In genomic region chr11:36535591-36535990, GRCm38 (mm10) we compare ENCODE assay signal across 18 mouse cellular contexts.
DNase-seq lines count a peak whose midpoint lies in the region; ATAC-seq lines count a peak whose summit lies in the region.
"Had no signal": no experiment of that assay in that cellular context is flagged by ENCODE, and none has a peak within 500 bp of the region (broad histone marks: within the 10 kb centered on the region; RNA-seq: fewer than 3 reads in every experiment).

No protein-coding gene starts in this region.

- intact Hi-C loops in heart, postnatal 25 days (cut with DNase I) = no loop called here

- no peak for ATAC-seq in granulocyte monocyte progenitor cell, adult 5-6 weeks (replicated peaks; ENCODE audit: poor library complexity, severe bottlenecking)
- ATAC-seq: forebrain, postnatal 0 days; hindbrain, embryonic 16.5 days; intestine, embryonic 16.5 days had no signal

- DNase-seq in heart, adult 18-20 months = peak; percentile 14 to 33
- DNase-seq in heart, adult 8-10 months (ENCODE audit: low spot score) = no peak
- peak; percentile 11 to 16 for DNase-seq in kidney, postnatal 4 days
- no peak for DNase-seq in kidney, adult 11 months
- peak; percentile 44 for DNase-seq in brain, adult 2 months (ENCODE audit: low read depth, low spot score)
- DNase-seq in heart, postnatal 25 days (ENCODE audit: low spot score) = peak; percentile 4
- no peak for DNase-seq in c-Kit-positive CD71-positive TER-119-positive erythroid progenitor cells, embryonic 14.5 days (ENCODE audit: low spot score)
- DNase-seq: cerebellum, adult 2 months; forebrain, postnatal 0 days; gastrocnemius, adult 2 months; layer of hippocampus, postnatal 36 days; liver, embryonic 13.5 days; right cerebral cortex, postnatal 14 days; spleen, adult 18-20 months; thymus, adult 18-20 months had no signal

Comparison
In these comparisons a context has a peak if more than half of its experiments do, and no peak if none do; other contexts are left out.
1. DNase-seq: peak in heart, adult 18-20 months (2 of 2), kidney, postnatal 4 days (2 of 2), brain, adult 2 months (single experiment) and heart, postnatal 25 days (single experiment); none in heart, adult 8-10 months (single experiment), kidney, adult 11 months (single experiment) and c-Kit-positive CD71-positive TER-119-positive erythroid progenitor cells, embryonic 14.5 days (single experiment).